Mouse (Mus musculus): ENCODE measurements around the gene Lrrc25. TPM values are rescaled to one million over a fixed set of nuclear protein-coding genes. Genes with fewer than 3 reads are reported as not detected.

Gene Lrrc25
- polyA plus RNA-seq, 1 experiment from 2014 or later, result 1.9 TPM

GRCm38 (mm10) chr8:70629574-70630531 lies 13.9 kb downstream of the Lrrc25 start:
- H3K27me3 ChIP-seq, result peaks cover 27% of the 10 kb centered on the region
- WGBS, result under 1% methylated on average over 60 of the region's 60 CpGs
- peak overlapping the region; percentile 62 for H3K4me2 ChIP-seq
- H3K4me3 ChIP-seq, result peak overlapping the region; percentile 46
- peak; percentile 94 for ATAC-seq (ENCODE audit: low FRiP score)
- H3K9ac ChIP-seq, result peak overlapping the region; percentile 75
- peak overlapping the region; percentile 76 for H3K27ac ChIP-seq
- H3K9me3 ChIP-seq, result no peaks in the 10 kb centered on the region
- no peaks in the 10 kb centered on the region for H3K36me3 ChIP-seq
- H3K4me1 ChIP-seq (replicated peaks), result peaks cover 20% of the 10 kb centered on the region

GRCm38 (mm10) chr8:70630532-70631381 lies 14.8 kb downstream of the Lrrc25 start:
- Histone ChIP-seq H3K4me1 (replicated peaks) (peaks cover 23% of the 10 kb centered on the region), H3K9me3 (no peaks in the 10 kb centered on the region), H3K9ac (peak overlapping the region; percentile 13; the same call in 1 of the 2 replicates), H3K27me3 (peaks cover 27% of the 10 kb centered on the region), H3K4me3 (no peak overlapping the region; the same call in 1 of the 2 replicates), H3K36me3 (no peaks in the 10 kb centered on the region), H3K27ac (no peak overlapping the region), H3K4me2 (peak overlapping the region; percentile 62; the same call in 1 of the 2 replicates)
- peak; percentile 8; the same call in 1 of the 2 replicates for ATAC-seq (ENCODE audit: low FRiP score)
- 14% methylated on average over 22 of the region's 22 CpGs for WGBS

- H3K36me3 ChIP-seq, result no peaks in the 10 kb centered on the region
- no peak overlapping the region for H3K4me2 ChIP-seq
- peaks cover 23% of the 10 kb centered on the region for H3K4me1 ChIP-seq (replicated peaks)
- H3K9ac ChIP-seq, result peak overlapping the region; percentile 13; the same call in 1 of the 2 replicates
- H3K9me3 ChIP-seq, result no peaks in the 10 kb centered on the region
- no peak for ATAC-seq (ENCODE audit: low FRiP score)
- no peak overlapping the region for H3K4me3 ChIP-seq
- H3K27me3 ChIP-seq, result peaks cover 27% of the 10 kb centered on the region
- 20% methylated on average over 24 of the region's 24 CpGs for WGBS
- no peak overlapping the region for H3K27ac ChIP-seq
Observed at GRCm38 (mm10) chr8:70631436-70631835, 15.5 kb downstream of the Lrrc25 start.

GRCm38 (mm10) chr8:70632346-70632892 lies 16.5 kb downstream of the Lrrc25 start, which contains the start of gene Gdf15:
Gdf15 (minus strand) TSS chr8:70632456.
- ATAC-seq (ENCODE audit: low FRiP score), result no peak
- Histone ChIP-seq H3K4me3 (no peak within 1 kb of the TSS), H3K4me2 (no peak within 1 kb of the TSS), H3K9ac (peak within 1 kb of the TSS; percentile 13; the same call in 1 of the 2 replicates), H3K27ac (no peak within 1 kb of the TSS), H3K36me3 (no peaks in the 10 kb centered on the region), H3K9me3 (no peaks in the 10 kb centered on the region), H3K27me3 (peaks cover 27% of the 10 kb centered on the region), H3K4me1 (replicated peaks) (peaks cover 32% of the 10 kb centered on the region)
- WGBS, result 76% methylated on average over 6 of the region's 6 CpGs

GRCm38 (mm10) chr8:70634066-70634465 lies 18.1 kb downstream of the Lrrc25 start:
- WGBS, result 59% methylated on average over 6 of the region's 6 CpGs
- no peak overlapping the region for H3K27ac ChIP-seq
- peaks cover 27% of the 10 kb centered on the region for H3K27me3 ChIP-seq
- peaks cover 31% of the 10 kb centered on the region for H3K4me1 ChIP-seq (replicated peaks)
- H3K9ac ChIP-seq, result no peak overlapping the region
- ATAC-seq (ENCODE audit: low FRiP score), result no peak
- no peak overlapping the region for H3K4me3 ChIP-seq
- H3K36me3 ChIP-seq, result no peaks in the 10 kb centered on the region
- H3K4me2 ChIP-seq, result no peak overlapping the region
- H3K9me3 ChIP-seq, result no peaks in the 10 kb centered on the region

GRCm38 (mm10) chr8:70635527-70635926 lies 19.6 kb downstream of the Lrrc25 start:
- H3K9ac ChIP-seq, result no peak overlapping the region
- peaks cover 19% of the 10 kb centered on the region; the same call in 1 of the 2 replicates for H3K4me1 ChIP-seq (replicated peaks)
- WGBS, result 78% methylated on average over 6 of the region's 6 CpGs

GRCm38 (mm10) chr8:70636838-70637237 lies 20.9 kb downstream of the Lrrc25 start:
- no peak for ATAC-seq (ENCODE audit: low FRiP score)
- no peak overlapping the region for H3K27ac ChIP-seq
- no peak overlapping the region for H3K9ac ChIP-seq
- H3K4me3 ChIP-seq, result no peak overlapping the region
- H3K27me3 ChIP-seq, result peaks cover 14% of the 10 kb centered on the region
- no peaks in the 10 kb centered on the region for H3K36me3 ChIP-seq
- H3K4me2 ChIP-seq, result no peak overlapping the region
- no peaks in the 10 kb centered on the region for H3K9me3 ChIP-seq
- 57% methylated on average over 8 of the region's 8 CpGs for whole genome bisulfite sequencing
- peaks cover 14% of the 10 kb centered on the region; the same call in 1 of the 2 replicates for H3K4me1 ChIP-seq (replicated peaks)

More at GRCm38 (mm10) chr8:70635527-70635926, 19.6 kb downstream of the Lrrc25 start:
- Histone ChIP-seq H3K27ac (no peak overlapping the region), H3K4me3 (no peak overlapping the region), H3K4me2 (no peak overlapping the region), H3K27me3 (peaks cover 27% of the 10 kb centered on the region), H3K9me3 (no peaks in the 10 kb centered on the region), H3K36me3 (no peaks in the 10 kb centered on the region)
- ATAC-seq (ENCODE audit: low FRiP score), result no peak

GRCm38 (mm10) chr8:70638752-70639151 lies 22.8 kb downstream of the Lrrc25 start:
- Histone ChIP-seq H3K27me3 (no peaks in the 10 kb centered on the region), H3K9me3 (no peaks in the 10 kb centered on the region), H3K27ac (no peak overlapping the region), H3K4me1 (replicated peaks) (peaks cover 14% of the 10 kb centered on the region; the same call in 1 of the 2 replicates), H3K4me2 (no peak overlapping the region), H3K36me3 (no peaks in the 10 kb centered on the region), H3K9ac (no peak overlapping the region), H3K4me3 (no peak overlapping the region)
- ATAC-seq (ENCODE audit: low FRiP score), result no peak
- 72% methylated on average over 9 of the region's 9 CpGs for WGBS

- WGBS, result 69% methylated on average over 3 of the region's 3 CpGs
- H3K9ac ChIP-seq, result no peak overlapping the region
- peaks cover 23% of the 10 kb centered on the region for H3K4me1 ChIP-seq (replicated peaks)
- H3K27ac ChIP-seq, result no peak overlapping the region
- no peak overlapping the region for H3K4me2 ChIP-seq
- no peaks in the 10 kb centered on the region for H3K9me3 ChIP-seq
- no peak for ATAC-seq (ENCODE audit: low FRiP score)
- H3K27me3 ChIP-seq, result no peaks in the 10 kb centered on the region
- no peak overlapping the region for H3K4me3 ChIP-seq
- no peaks in the 10 kb centered on the region for H3K36me3 ChIP-seq
Observed at GRCm38 (mm10) chr8:70643019-70643418, 27.1 kb downstream of the Lrrc25 start.

- no peaks in the 10 kb centered on the region for H3K27me3 ChIP-seq
- no peaks in the 10 kb centered on the region for H3K36me3 ChIP-seq
- no peak overlapping the region for H3K9ac ChIP-seq
- H3K4me1 ChIP-seq (replicated peaks), result peaks cover 33% of the 10 kb centered on the region
- ATAC-seq (ENCODE audit: low FRiP score), result no peak
- no peaks in the 10 kb centered on the region for H3K9me3 ChIP-seq
- no peak overlapping the region for H3K4me2 ChIP-seq
- H3K4me3 ChIP-seq, result no peak overlapping the region
- WGBS, result 82% methylated on average over 2 of the region's 2 CpGs
- H3K27ac ChIP-seq, result no peak overlapping the region
Observed at GRCm38 (mm10) chr8:70644065-70644464, 28.1 kb downstream of the Lrrc25 start.

- Histone ChIP-seq H3K9ac (peak overlapping the region; percentile 24; the same call in 1 of the 2 replicates), H3K36me3 (peaks cover 7% of the 10 kb centered on the region), H3K27ac (peak overlapping the region; percentile 35; the same call in 1 of the 2 replicates), H3K27me3 (no peaks in the 10 kb centered on the region), H3K4me3 (no peak overlapping the region), H3K4me2 (no peak overlapping the region), H3K4me1 (replicated peaks) (peaks cover 49% of the 10 kb centered on the region), H3K9me3 (no peaks in the 10 kb centered on the region)
- no peak for ATAC-seq (ENCODE audit: low FRiP score)
- WGBS, result 52% methylated on average over 17 of the region's 17 CpGs
Observed at GRCm38 (mm10) chr8:70645501-70646224, 29.7 kb downstream of the Lrrc25 start.

Measured in hindbrain, embryonic 13.5 days (tissue).